Mouse (Mus musculus) ES-E14 (cell line): Measurements from ENCODE around the gene Armc10. TPM values are rescaled to one million over a fixed set of nuclear protein-coding genes. Genes with fewer than 3 reads are reported as not detected.

Experiments used
- DNase-seq: peaks from one replicate; pipeline ENCODE4 v3.0.0-alpha.2; 2013; ENCODE audit warnings: low read depth, low spot score
- H3K27ac ChIP-seq: 2 replicates; pipeline ENCODE4 v1.5.1; 2012; ENCODE audit warnings: low read depth, mild to moderate bottlenecking, low read length, moderate library complexity, mixed read lengths; ENCODE audit not compliant: poor library complexity, insufficient read depth, severe bottlenecking
- H3K36me3 ChIP-seq: 2 replicates; pipeline ENCODE4 v1.6.1; 2012; ENCODE audit warnings: mild to moderate bottlenecking, low read length, moderate library complexity, mixed read lengths; ENCODE audit not compliant: control insufficient read depth, poor library complexity, insufficient read depth, severe bottlenecking
- H3K4me1 ChIP-seq, 2 experiments: fragments of 150-350 bp in 1 of 2; sonication (generic) in 1 of 2; 2 replicates each; pipeline ENCODE4 v1.6.1; 2012; ENCODE audit warnings: low read length in 2 of 2, mild to moderate bottlenecking in 1 of 2, mixed read lengths in 1 of 2; ENCODE audit not compliant: control insufficient read depth in 2 of 2, insufficient read depth in 2 of 2, poor library complexity in 1 of 2
- H3K4me3 ChIP-seq, 2 experiments: fragments of 150-350 bp in 1 of 2; sonication (generic) in 1 of 2; 2 replicates each; pipeline ENCODE4 v1.5.1; 2012; ENCODE audit warnings: low read length in 2 of 2, low read depth in 1 of 2, mild to moderate bottlenecking in 1 of 2, mixed read lengths in 1 of 2; ENCODE audit not compliant: insufficient read depth in 1 of 2, poor library complexity in 1 of 2, severe bottlenecking in 1 of 2
- H3K9ac ChIP-seq: 2 replicates; pipeline ENCODE4 v1.6.1; 2012; ENCODE audit warnings: low read depth, mild to moderate bottlenecking, low read length, mixed read lengths; ENCODE audit not compliant: poor library complexity, insufficient read depth, severe bottlenecking
- H3K9me3 ChIP-seq: fragments of 150-350 bp; sonication (generic); 2 replicates; pipeline ENCODE4 v1.6.1; 2012; ENCODE audit warnings: low read depth, mild to moderate bottlenecking, low read length; ENCODE audit not compliant: control insufficient read depth, insufficient read depth
- CHD2 ChIP-seq: IDR thresholded peaks from 2 replicates; pipeline ENCODE4 v1.6.1; 2014; ENCODE audit warnings: mild to moderate bottlenecking, low read depth, low read length, inconsistent platforms
- HCFC1 ChIP-seq: IDR thresholded peaks from 2 replicates; pipeline ENCODE4 v1.6.1; 2012; ENCODE audit warnings: low read length, inconsistent platforms, borderline replicate concordance; ENCODE audit not compliant: insufficient read depth
- MAFK ChIP-seq: IDR thresholded peaks from 2 replicates; pipeline ENCODE4 v1.6.1; 2014; ENCODE audit warnings: mild to moderate bottlenecking, low read depth, low read length, inconsistent platforms; ENCODE audit not compliant: insufficient read depth
- ZC3H11A ChIP-seq: IDR thresholded peaks from 2 replicates; pipeline ENCODE4 v1.6.1; 2012; ENCODE audit warnings: low read depth, mild to moderate bottlenecking, inconsistent platforms, low read length, borderline replicate concordance
- ZNF384 ChIP-seq: IDR thresholded peaks from 2 replicates; pipeline ENCODE4 v1.6.1; 2012; ENCODE audit warnings: low read depth, low read length, inconsistent platforms
- in situ Hi-C, 2 experiments: fragments of 600-800 bp; cut with MboI; formaldehyde crosslinking; loops; one replicate each; pipeline ENCODE4 v1.15.1; 2025; ENCODE audit warnings: low sequenced_read_pairs in 2 of 2, inconsistent platforms in 1 of 2; ENCODE audit not compliant: unreplicated experiment in 2 of 2
- total RNA-seq: library from RNA; depleted of rRNA; stranded (reverse); fragments of 300-350 nt; gene quantifications from 2 replicates; pipeline ENCODE4 v1.2.3, GENCODE M21; 2012

Armc10 gene
- total RNA-seq, 1 experiment = 73.6 TPM

DNA sequence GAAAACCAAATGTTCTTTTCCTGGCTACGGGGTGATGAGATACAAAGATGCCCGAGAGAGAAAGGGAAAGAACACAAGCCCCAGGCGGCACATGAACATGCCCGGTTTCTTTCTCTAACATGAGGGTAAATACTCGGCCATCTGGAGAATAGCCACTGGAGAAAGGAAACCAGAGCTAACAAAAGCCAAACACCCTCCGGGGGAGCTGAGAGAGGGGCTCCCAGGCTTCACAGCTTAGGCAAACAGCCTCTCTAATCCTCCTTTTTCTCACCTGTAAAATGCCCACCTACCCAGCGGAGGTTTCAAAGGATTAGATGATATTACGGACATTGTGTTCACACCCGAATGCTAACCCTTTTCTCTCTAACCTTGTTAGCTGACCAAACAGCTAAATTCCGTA lies 39.4 kb downstream of the Armc10 start:
- no peak overlapping the region for H3K9ac ChIP-seq
- H3K36me3 ChIP-seq = no peaks in the 10 kb centered on the region
- in situ Hi-C loops = no loop called here
- peaks cover 0 to 4% of the 10 kb centered on the region in 2 experiments; a peak in 2 of 4 replicates for H3K4me1 ChIP-seq
- H3K4me3 ChIP-seq = no peak overlapping the region
- no peak overlapping the region for H3K27ac ChIP-seq
- no peaks in the 10 kb centered on the region for H3K9me3 ChIP-seq
- DNase-seq = no peak
- TF ChIP-seq CHD2 (no peak), ZC3H11A (no peak), MAFK (no peak), HCFC1 (no peak), ZNF384 (no peak)

DNA sequence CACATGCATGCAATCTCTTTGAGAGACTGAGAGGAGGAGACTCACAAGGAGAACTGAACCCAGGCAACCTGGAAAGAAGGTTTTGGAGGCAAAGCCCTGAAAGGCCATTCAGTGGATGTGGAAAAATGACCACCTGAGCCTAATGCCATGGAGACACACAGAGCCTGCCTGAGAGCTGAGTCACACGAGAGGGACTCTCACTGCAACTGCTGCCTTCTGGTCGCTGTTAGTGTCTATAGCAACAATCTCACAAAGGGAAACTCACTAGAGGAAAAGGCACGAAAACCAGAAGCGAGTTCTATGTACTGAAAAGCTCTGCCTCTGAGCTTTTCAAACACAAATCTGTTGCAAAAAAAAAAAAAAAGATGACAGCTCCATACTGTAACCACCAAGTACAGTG lies 41.4 kb downstream of the Armc10 start:
- Histone ChIP-seq H3K27ac (no peak overlapping the region), H3K36me3 (no peaks in the 10 kb centered on the region), H3K9ac (no peak overlapping the region), H3K9me3 (no peaks in the 10 kb centered on the region), H3K4me3 (no peak overlapping the region), H3K4me1 (peaks cover 0 to 4% of the 10 kb centered on the region in 2 experiments; a peak in 2 of 4 replicates)
- TF ChIP-seq MAFK = no peak
- no peak for TF ChIP-seq CHD2
- no peak for TF ChIP-seq ZC3H11A
- TF ChIP-seq HCFC1 = no peak
- no peak for TF ChIP-seq ZNF384
- no peak for DNase-seq
- in situ Hi-C loops = no loop called here

DNA sequence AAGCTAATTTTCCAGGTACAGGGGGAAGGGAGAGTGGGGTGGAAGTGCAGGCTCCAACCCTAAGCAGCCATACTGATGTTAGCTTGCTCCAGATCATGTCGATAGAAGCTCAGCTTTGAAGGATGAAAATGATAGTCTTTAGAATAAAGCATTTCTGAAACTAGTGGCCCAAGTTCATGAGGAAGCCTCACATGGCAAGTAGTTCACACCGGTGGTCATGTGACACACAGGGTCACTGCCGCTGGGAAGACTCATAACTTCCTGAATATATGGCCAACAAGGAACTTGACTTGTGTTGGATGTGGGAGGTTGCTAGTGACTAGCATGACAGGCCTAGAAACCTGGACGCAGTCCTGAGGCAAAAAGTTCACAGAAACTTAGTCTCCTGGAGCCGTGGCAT lies 46.6 kb downstream of the Armc10 start:
- Histone ChIP-seq H3K27ac (no peak overlapping the region), H3K4me1 (no peaks in the 10 kb centered on the region), H3K9me3 (no peaks in the 10 kb centered on the region), H3K9ac (no peak overlapping the region), H3K36me3 (no peaks in the 10 kb centered on the region), H3K4me3 (no peak overlapping the region)
- TF ChIP-seq ZNF384 (no peak), MAFK (no peak), CHD2 (no peak), HCFC1 (no peak), ZC3H11A (no peak)
- no peak for DNase-seq
- in situ Hi-C loops = no loop called here

DNA sequence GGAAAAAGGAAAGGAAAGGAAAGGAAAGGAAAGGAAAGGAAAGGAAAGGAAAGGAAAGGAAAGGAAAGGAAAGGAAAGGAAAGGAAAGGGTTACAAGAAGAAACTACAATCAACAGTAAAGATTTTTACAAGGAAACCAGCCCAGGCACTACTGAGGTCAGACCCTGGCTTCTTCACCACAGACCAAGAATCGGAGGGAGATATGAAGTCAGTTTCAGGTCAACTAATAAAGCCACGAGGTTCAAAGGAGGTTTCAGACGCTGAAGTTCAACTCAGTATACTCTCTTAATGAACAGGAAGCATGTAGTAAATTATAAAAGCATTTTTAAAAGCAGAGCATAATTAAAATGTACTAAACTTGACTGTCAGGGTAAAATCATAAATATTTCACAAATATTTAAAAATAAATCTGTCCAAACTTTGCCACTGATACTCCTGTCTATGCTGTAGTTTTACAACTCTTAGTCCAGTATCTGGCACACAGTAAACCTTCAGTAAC lies 47.8 kb downstream of the Armc10 start:
- no peak overlapping the region for H3K4me3 ChIP-seq
- no peak overlapping the region for H3K27ac ChIP-seq
- no peak overlapping the region for H3K9ac ChIP-seq
- no peaks in the 10 kb centered on the region for H3K36me3 ChIP-seq
- no peaks in the 10 kb centered on the region for H3K9me3 ChIP-seq
- TF ChIP-seq MAFK (no peak), ZNF384 (no peak), HCFC1 (no peak), ZC3H11A (no peak), CHD2 (no peak)
- DNase-seq = no peak
- in situ Hi-C loops = no loop called here
- H3K4me1 ChIP-seq = no peaks in the 10 kb centered on the region
